Mouse (Mus musculus): Measurements from ENCODE around the gene Ddx25.

DNA sequence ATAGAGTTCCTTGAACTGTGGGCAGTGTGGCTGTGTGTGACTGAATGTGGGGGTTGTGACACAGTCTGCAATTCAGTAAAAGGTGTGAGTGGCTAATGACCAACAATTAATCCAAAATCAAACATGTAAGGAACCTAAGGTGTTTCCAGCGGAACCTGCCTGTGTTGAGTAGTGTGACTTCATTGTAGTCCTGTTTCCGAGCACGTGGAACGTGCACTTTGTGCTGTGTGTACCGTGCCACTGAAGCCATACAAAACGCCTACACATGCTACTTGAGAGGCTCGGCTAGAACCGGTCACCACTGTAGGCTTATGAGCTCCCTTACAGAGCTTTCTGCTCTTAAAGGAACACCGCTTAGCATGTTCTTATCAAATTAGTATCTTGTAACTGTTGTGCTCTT is 9.9 kb downstream of the Ddx25 start:
- TF ChIP-seq POLR2A (IDR thresholded peaks at IDR 0.05; ENCODE audit: borderline replicate concordance, control insufficient read depth, low read depth, low read length) (no peak), CTCF (IDR thresholded peaks at IDR 0.05; ENCODE audit: control insufficient read depth, insufficient read depth, low read length) (no peak)
